Mouse (Mus musculus): Measurements from ENCODE around the gene Inka2. TPM values are rescaled to one million over a fixed set of nuclear protein-coding genes. Genes with fewer than 3 reads are reported as not detected.

Inka2 gene
- polyA plus RNA-seq, 1 experiment from 2014 or later = 0.33 TPM

DNA sequence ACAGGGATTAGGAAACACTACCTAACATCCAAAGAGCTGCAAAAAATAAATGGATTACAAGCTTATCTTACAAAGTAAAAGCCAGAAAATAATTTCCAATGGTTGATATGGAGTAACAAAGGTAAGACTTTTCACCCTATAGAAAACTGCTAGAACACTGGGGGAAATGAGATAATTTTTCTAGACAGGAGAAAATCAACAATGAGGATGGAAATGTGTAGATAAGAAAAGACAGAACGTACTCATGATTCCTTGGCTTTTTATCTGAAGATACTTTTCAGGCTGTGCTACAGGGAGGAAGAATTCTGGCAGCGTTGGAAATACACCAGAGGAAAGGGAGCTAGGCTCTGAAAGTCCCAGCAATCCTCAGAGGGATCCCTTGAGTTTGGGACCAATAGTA lies 46.4 kb downstream of the Inka2 start:
- Histone ChIP-seq H3K9ac (ENCODE audit: low read length) (no peak overlapping the region), H3K27ac (replicated peaks; ENCODE audit: low read depth, low read length) (no peak overlapping the region), H3K4me2 (ENCODE audit: low read depth, severe bottlenecking) (no peak overlapping the region), H3K9me3 (ENCODE audit: control insufficient read depth, low read length) (no peaks in the 10 kb centered on the region), H3K4me1 (ENCODE audit: control insufficient read depth, insufficient read depth, low read length) (no peaks in the 10 kb centered on the region), H3K4me3 (ENCODE audit: low read depth, low read length) (no peak overlapping the region), H3K27me3 (ENCODE audit: control insufficient read depth, insufficient read depth, low read length) (no peaks in the 10 kb centered on the region), H3K36me3 (ENCODE audit: control insufficient read depth, insufficient read depth, low read length) (no peaks in the 10 kb centered on the region; the same call in 1 of the 2 replicates)
- DNase-seq (ENCODE audit: low spot score) (no peak), ATAC-seq (ENCODE audit: insufficient number of reproducible peaks, low FRiP score, low TSS enrichment, low read depth) (no peak)
- WGBS = 87% methylated on average over 2 of the region's 2 CpGs

DNA sequence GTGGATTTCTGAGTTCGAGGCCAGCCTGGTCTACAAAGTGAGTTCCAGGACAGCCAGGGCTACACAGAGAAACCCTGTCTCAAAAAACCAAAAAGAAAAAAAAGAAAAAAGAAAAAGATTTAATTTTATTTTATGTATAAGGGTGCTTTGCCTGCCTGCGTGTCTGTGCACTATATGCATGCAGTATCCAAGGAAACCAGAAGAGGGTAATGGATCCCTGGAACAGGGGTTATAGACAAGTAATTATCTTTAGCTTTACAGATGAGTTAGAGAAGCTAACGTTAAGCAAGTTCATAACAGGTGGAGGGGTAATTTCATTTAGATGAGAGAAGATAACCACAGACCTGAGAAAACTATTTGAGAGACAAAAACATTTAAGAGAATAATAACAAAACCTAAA lies 49.8 kb downstream of the Inka2 start:
- H3K4me1 ChIP-seq (ENCODE audit: control insufficient read depth, insufficient read depth, low read length) = no peaks in the 10 kb centered on the region
- H3K9me3 ChIP-seq (ENCODE audit: control insufficient read depth, low read length) = no peaks in the 10 kb centered on the region
- no peak overlapping the region for H3K27ac ChIP-seq (replicated peaks; ENCODE audit: low read depth, low read length)
- no peak overlapping the region for H3K9ac ChIP-seq (ENCODE audit: low read length)
- no peak overlapping the region for H3K4me2 ChIP-seq (ENCODE audit: low read depth, severe bottlenecking)
- 87% methylated on average over 3 of the region's 3 CpGs for WGBS
- H3K27me3 ChIP-seq (ENCODE audit: control insufficient read depth, insufficient read depth, low read length) = no peaks in the 10 kb centered on the region
- DNase-seq (ENCODE audit: low spot score) (no peak), ATAC-seq (ENCODE audit: insufficient number of reproducible peaks, low FRiP score, low TSS enrichment, low read depth) (no peak)
- no peak overlapping the region for H3K4me3 ChIP-seq (ENCODE audit: low read depth, low read length)
- no peaks in the 10 kb centered on the region; the same call in 1 of the 2 replicates for H3K36me3 ChIP-seq (ENCODE audit: control insufficient read depth, insufficient read depth, low read length)

DNA sequence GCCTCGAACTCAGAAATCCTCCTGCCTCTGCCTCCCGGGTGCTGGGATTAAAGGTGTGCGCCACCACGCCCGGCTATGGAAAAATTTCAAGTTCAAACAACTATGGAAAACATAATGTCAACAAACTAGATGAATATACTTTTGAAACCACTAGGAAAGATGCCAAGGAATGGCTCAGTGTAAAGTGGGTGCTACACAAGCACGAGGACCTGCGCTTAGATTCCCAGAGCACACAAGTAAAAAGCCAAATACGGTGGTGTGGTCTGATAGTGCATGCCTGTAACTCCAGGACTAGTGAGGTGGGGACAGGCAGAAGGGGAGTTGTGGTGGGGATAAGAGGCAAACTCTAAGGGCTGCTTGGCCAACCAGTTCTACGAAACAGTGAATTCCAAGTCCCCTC lies 50.7 kb downstream of the Inka2 start:
- H3K27ac ChIP-seq (replicated peaks; ENCODE audit: low read depth, low read length) = no peak overlapping the region
- H3K4me2 ChIP-seq (ENCODE audit: low read depth, severe bottlenecking) = no peak overlapping the region
- no peak overlapping the region for H3K4me3 ChIP-seq (ENCODE audit: low read depth, low read length)
- H3K4me1 ChIP-seq (ENCODE audit: control insufficient read depth, insufficient read depth, low read length) = no peaks in the 10 kb centered on the region
- no peak overlapping the region for H3K9ac ChIP-seq (ENCODE audit: low read length)
- DNase-seq (ENCODE audit: low spot score) (no peak), ATAC-seq (ENCODE audit: insufficient number of reproducible peaks, low FRiP score, low TSS enrichment, low read depth) (no peak)
- no peaks in the 10 kb centered on the region for H3K9me3 ChIP-seq (ENCODE audit: control insufficient read depth, low read length)
- H3K36me3 ChIP-seq (ENCODE audit: control insufficient read depth, insufficient read depth, low read length) = no peaks in the 10 kb centered on the region
- H3K27me3 ChIP-seq (ENCODE audit: control insufficient read depth, insufficient read depth, low read length) = no peaks in the 10 kb centered on the region
- 97% methylated on average over 9 of the region's 9 CpGs for WGBS

DNA sequence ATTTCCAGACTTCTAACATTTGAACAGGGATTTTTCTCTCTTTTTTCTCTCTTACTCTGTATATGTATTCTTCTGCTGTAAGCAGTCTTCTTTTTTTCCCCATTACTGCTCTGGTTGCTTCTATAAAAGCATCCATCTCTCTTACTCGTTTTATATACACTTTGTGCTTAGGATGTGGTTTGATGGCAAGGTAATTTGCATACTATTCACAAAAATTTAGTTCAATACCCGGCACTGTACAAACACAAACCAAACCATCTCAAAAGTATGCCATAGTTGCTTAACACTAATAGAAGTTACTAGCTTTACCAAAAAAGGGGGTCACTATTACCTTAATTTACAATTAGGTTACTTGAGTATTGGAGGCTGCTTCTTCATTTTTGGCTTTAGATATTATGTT lies 52.1 kb downstream of the Inka2 start:
- Histone ChIP-seq H3K36me3 (ENCODE audit: control insufficient read depth, insufficient read depth, low read length) (no peaks in the 10 kb centered on the region), H3K4me2 (ENCODE audit: low read depth, severe bottlenecking) (no peak overlapping the region), H3K27ac (replicated peaks; ENCODE audit: low read depth, low read length) (no peak overlapping the region), H3K4me1 (ENCODE audit: control insufficient read depth, insufficient read depth, low read length) (no peaks in the 10 kb centered on the region), H3K4me3 (ENCODE audit: low read depth, low read length) (no peak overlapping the region), H3K9ac (ENCODE audit: low read length) (no peak overlapping the region), H3K9me3 (ENCODE audit: control insufficient read depth, low read length) (no peaks in the 10 kb centered on the region), H3K27me3 (ENCODE audit: control insufficient read depth, insufficient read depth, low read length) (no peaks in the 10 kb centered on the region)
- 92% methylated on average over 2 of the region's 2 CpGs for WGBS
- no peak for DNase-seq (ENCODE audit: low spot score)
- ATAC-seq (ENCODE audit: insufficient number of reproducible peaks, low FRiP score, low TSS enrichment, low read depth) = no peak

DNA sequence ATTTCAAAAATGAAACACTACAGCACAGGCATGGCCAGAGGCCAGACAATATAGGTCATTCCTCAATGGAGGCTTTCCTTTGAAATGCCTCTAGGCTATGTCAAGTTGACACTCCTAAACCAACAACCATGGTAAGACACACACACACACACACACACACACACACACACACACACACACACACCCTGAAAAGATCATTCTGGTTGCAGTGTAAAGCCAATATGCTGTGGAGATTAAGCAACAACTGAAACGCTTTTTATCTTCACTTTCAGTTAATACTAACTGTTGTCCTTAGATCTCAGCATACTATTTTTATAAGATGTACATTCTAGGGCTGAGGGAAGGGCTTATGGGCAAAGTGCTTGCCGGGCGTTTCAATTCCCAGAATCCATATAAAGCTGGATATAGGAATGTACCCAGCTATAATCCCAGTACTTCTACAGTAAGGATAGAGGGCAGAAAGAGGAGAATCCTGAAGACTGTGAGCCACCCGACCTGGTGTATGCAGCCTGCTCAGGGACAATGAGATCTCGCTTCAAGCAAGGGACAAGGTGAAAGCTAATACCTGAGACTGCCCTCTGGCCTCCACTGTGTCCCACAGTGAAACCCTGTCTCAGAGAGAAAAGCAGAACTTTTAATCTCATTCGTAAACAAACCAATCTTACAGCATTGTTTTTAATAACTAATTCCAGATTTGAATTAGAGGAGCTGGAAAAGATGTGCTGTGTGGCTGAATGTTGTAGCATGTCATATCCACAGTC lies 53.1 kb downstream of the Inka2 start:
- Histone ChIP-seq H3K27me3 (ENCODE audit: control insufficient read depth, insufficient read depth, low read length) (no peaks in the 10 kb centered on the region), H3K27ac (replicated peaks; ENCODE audit: low read depth, low read length) (no peak overlapping the region), H3K4me1 (ENCODE audit: control insufficient read depth, insufficient read depth, low read length) (no peaks in the 10 kb centered on the region), H3K9ac (ENCODE audit: low read length) (no peak overlapping the region), H3K9me3 (ENCODE audit: control insufficient read depth, low read length) (no peaks in the 10 kb centered on the region), H3K4me3 (ENCODE audit: low read depth, low read length) (no peak overlapping the region), H3K36me3 (ENCODE audit: control insufficient read depth, insufficient read depth, low read length) (no peaks in the 10 kb centered on the region), H3K4me2 (ENCODE audit: low read depth, severe bottlenecking) (no peak overlapping the region)
- 84% methylated on average over 6 of the region's 6 CpGs for WGBS
- no peak for DNase-seq (ENCODE audit: low spot score)
- ATAC-seq (ENCODE audit: insufficient number of reproducible peaks, low FRiP score, low TSS enrichment, low read depth) = no peak

DNA sequence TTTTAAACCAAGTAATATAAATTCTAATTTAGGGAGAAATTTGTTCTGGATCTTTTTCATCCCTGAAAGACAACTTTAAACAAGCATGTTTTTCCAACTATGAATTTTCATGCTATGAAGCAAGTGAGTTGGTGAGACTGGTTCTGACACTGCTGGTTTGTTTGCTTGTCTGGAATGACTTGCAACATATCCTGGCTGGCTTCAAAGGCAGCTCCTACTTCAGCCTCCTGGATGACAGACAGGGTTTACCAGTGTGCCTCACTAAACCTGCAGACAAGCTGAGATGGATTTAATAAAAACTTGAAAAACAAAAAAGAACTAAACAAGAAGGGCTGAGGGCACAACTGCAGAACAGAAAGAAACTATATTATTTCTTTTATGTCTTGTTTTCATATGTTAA lies 53.7 kb downstream of the Inka2 start:
- ATAC-seq (ENCODE audit: insufficient number of reproducible peaks, low FRiP score, low TSS enrichment, low read depth) (no peak), DNase-seq (ENCODE audit: low spot score) (no peak)
- H3K27ac ChIP-seq (replicated peaks; ENCODE audit: low read depth, low read length) = no peak overlapping the region
- H3K4me1 ChIP-seq (ENCODE audit: control insufficient read depth, insufficient read depth, low read length) = no peaks in the 10 kb centered on the region
- H3K9ac ChIP-seq (ENCODE audit: low read length) = no peak overlapping the region
- H3K4me3 ChIP-seq (ENCODE audit: low read depth, low read length) = no peak overlapping the region
- no peaks in the 10 kb centered on the region for H3K9me3 ChIP-seq (ENCODE audit: control insufficient read depth, low read length)
- H3K4me2 ChIP-seq (ENCODE audit: low read depth, severe bottlenecking) = no peak overlapping the region
- no peaks in the 10 kb centered on the region for H3K27me3 ChIP-seq (ENCODE audit: control insufficient read depth, insufficient read depth, low read length)
- no peaks in the 10 kb centered on the region for H3K36me3 ChIP-seq (ENCODE audit: control insufficient read depth, insufficient read depth, low read length)

DNA sequence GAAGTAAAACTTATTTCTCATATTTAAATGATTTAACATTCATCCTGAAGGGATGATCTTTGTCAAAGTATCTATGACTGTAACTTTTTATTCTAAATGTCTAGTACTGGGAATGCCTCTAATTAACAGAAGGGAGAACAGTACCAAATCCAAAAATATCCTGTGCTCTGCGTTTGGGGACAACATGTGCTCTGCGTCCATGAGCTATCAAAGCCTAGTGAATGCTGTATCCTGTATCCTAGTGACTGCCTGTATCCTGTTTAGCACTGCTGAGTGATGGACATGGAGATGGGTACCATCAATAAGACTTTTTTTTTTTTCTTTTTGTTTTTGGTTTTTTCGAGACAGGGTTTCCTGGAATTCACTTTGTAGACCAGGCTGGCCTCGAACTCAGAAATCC lies 54.3 kb downstream of the Inka2 start:
- H3K36me3 ChIP-seq (ENCODE audit: control insufficient read depth, insufficient read depth, low read length) = no peaks in the 10 kb centered on the region
- no peak for DNase-seq (ENCODE audit: low spot score)
- no peak overlapping the region for H3K4me2 ChIP-seq (ENCODE audit: low read depth, severe bottlenecking)
- no peaks in the 10 kb centered on the region for H3K4me1 ChIP-seq (ENCODE audit: control insufficient read depth, insufficient read depth, low read length)
- WGBS = 89% methylated on average over 4 of the region's 4 CpGs
- no peaks in the 10 kb centered on the region for H3K9me3 ChIP-seq (ENCODE audit: control insufficient read depth, low read length)
- no peak for ATAC-seq (ENCODE audit: insufficient number of reproducible peaks, low FRiP score, low TSS enrichment, low read depth)
- H3K27me3 ChIP-seq (ENCODE audit: control insufficient read depth, insufficient read depth, low read length) = no peaks in the 10 kb centered on the region
- H3K4me3 ChIP-seq (ENCODE audit: low read depth, low read length) = no peak overlapping the region
- H3K9ac ChIP-seq (ENCODE audit: low read length) = no peak overlapping the region
- H3K27ac ChIP-seq (replicated peaks; ENCODE audit: low read depth, low read length) = no peak overlapping the region

DNA sequence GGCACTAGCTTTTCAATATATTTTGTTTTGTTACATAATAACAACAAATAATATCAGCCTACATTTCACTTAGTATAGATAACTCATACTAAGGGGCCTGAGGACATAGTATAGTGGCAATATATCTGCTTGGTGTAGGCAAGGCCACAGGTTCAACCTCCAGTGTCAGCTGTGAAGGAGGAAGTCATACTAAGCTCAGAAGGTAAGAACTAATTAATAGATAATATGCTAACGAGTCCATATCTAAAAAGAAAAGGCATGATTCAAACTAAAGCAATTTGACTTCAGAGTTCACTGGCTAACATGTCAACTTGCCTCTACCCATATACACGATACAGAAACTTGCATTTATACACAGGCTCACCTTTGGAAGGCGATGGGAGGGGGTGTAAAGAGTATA lies 55.7 kb downstream of the Inka2 start:
- Histone ChIP-seq H3K4me3 (ENCODE audit: low read depth, low read length) (no peak overlapping the region), H3K4me2 (ENCODE audit: low read depth, severe bottlenecking) (no peak overlapping the region), H3K27me3 (ENCODE audit: control insufficient read depth, insufficient read depth, low read length) (no peaks in the 10 kb centered on the region), H3K4me1 (ENCODE audit: control insufficient read depth, insufficient read depth, low read length) (no peaks in the 10 kb centered on the region), H3K9ac (ENCODE audit: low read length) (no peak overlapping the region), H3K36me3 (ENCODE audit: control insufficient read depth, insufficient read depth, low read length) (no peaks in the 10 kb centered on the region), H3K27ac (replicated peaks; ENCODE audit: low read depth, low read length) (no peak overlapping the region), H3K9me3 (ENCODE audit: control insufficient read depth, low read length) (no peaks in the 10 kb centered on the region)
- WGBS = 94% methylated on average over 3 of the region's 3 CpGs
- DNase-seq (ENCODE audit: low spot score) = no peak
- ATAC-seq (ENCODE audit: insufficient number of reproducible peaks, low FRiP score, low TSS enrichment, low read depth) = no peak
